17 mouse cellular contexts compared by ENCODE assay signal in the genomic region with DNA sequence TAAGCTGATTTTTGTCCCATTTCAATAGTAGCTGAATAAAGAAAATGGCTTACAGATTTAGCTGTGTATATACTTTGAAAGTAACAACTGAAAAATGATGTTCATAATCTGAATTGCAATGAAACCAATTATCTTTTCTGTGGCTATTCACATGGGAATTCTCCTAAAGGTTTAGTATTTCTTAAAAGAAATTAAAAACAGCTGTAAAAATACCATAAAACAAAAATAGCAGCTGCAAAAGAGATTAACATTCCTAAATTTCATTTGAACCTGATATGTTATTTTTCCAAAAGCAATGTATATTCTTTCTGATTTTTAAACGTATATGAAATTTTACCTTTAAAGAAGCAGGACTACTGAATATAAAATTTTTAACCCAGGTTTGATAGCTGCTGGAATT.
"Had no signal": no experiment of that assay in that cellular context is flagged by ENCODE, and none has a peak within 500 bp of the region (broad histone marks: within the 10 kb centered on the region; RNA-seq: fewer than 3 reads in every experiment).

No protein-coding gene starts in this region.

- H3K4me2 ChIP-seq: kidney, embryonic 15.5 days; limb, embryonic 13.5 days; liver, embryonic 13.5 days; midbrain, embryonic 12.5 days; stomach, embryonic 15.5 days had no signal

- H3K36me3 ChIP-seq: kidney, embryonic 15.5 days; limb, embryonic 13.5 days; liver, embryonic 13.5 days; midbrain, embryonic 12.5 days; stomach, embryonic 15.5 days had no signal

- H3K9me3 ChIP-seq: kidney, embryonic 15.5 days; midbrain, embryonic 12.5 days; stomach, embryonic 15.5 days had no signal

- H3K4me1 ChIP-seq: kidney, embryonic 15.5 days; liver, embryonic 13.5 days; midbrain, embryonic 12.5 days; stomach, embryonic 15.5 days had no signal

- DNase-seq: kidney, adult 2 months; kidney, postnatal 10 days; kidney, postnatal 36 days; left cerebral cortex, postnatal 4 days; liver, embryonic 13.5 days; lung, adult 2 months; lung, postnatal 14 days; lung, postnatal 4 days; right cerebral cortex, adult 18-20 months; right cerebral cortex, postnatal 14 days; right cerebral cortex, postnatal 4 days; thymus, postnatal 25 days had no signal

- H3K27me3 ChIP-seq: kidney, embryonic 15.5 days; limb, embryonic 13.5 days; liver, embryonic 13.5 days; midbrain, embryonic 12.5 days; stomach, embryonic 15.5 days had no signal

- H3K4me3 ChIP-seq: kidney, embryonic 15.5 days; limb, embryonic 13.5 days; liver, embryonic 13.5 days; midbrain, embryonic 12.5 days; stomach, embryonic 15.5 days had no signal

- ATAC-seq: midbrain, embryonic 16.5 days had no signal

- H3K27ac ChIP-seq: kidney, embryonic 15.5 days; limb, embryonic 13.5 days; liver, embryonic 13.5 days; midbrain, embryonic 12.5 days; stomach, embryonic 15.5 days had no signal

- H3K9ac ChIP-seq: kidney, embryonic 15.5 days; limb, embryonic 13.5 days; liver, embryonic 13.5 days; midbrain, embryonic 12.5 days; stomach, embryonic 15.5 days had no signal
